Mouse (Mus musculus) embryonic facial prominence, embryonic 15.5 days (tissue): ENCODE results near the gene 1700007K13Rik. TPM values are rescaled to one million over a fixed set of nuclear protein-coding genes. Genes with fewer than 3 reads are reported as not detected.

Source experiments
- ATAC-seq: fragments of 200-750 bp; cut with Nextera tagmentation; 2 replicates; pipeline ENCODE4 v1.8.0; 2017; ENCODE audit warnings: low read depth, moderate TSS enrichment; ENCODE audit not compliant: insufficient number of reproducible peaks, low FRiP score, low TSS enrichment
- H3K27ac ChIP-seq: fragments of 300-500 bp; sonication (generic); replicated peaks from 2 replicates; pipeline ENCODE4 v1.5.1; 2015; ENCODE audit warnings: mild to moderate bottlenecking, inconsistent platforms
- H3K27me3 ChIP-seq: fragments of 300-500 bp; sonication (generic); 2 replicates; pipeline ENCODE4 v1.6.1; 2015; ENCODE audit warnings: inconsistent platforms
- H3K36me3 ChIP-seq: fragments of 300-500 bp; sonication (generic); 2 replicates; pipeline ENCODE4 v1.6.1; 2015; ENCODE audit warnings: mild to moderate bottlenecking, inconsistent platforms
- H3K4me1 ChIP-seq: fragments of 300-500 bp; sonication (generic); 2 replicates; pipeline ENCODE4 v1.6.1; 2015; ENCODE audit warnings: inconsistent platforms
- H3K4me2 ChIP-seq: fragments of 300-500 bp; sonication (generic); replicated peaks from 2 replicates; pipeline ENCODE4 v1.6.1; 2015; ENCODE audit warnings: mild to moderate bottlenecking, inconsistent platforms
- H3K4me3 ChIP-seq: fragments of 300-500 bp; sonication (generic); replicated peaks from 2 replicates; pipeline ENCODE4 v1.5.1; 2015; ENCODE audit warnings: mild to moderate bottlenecking, inconsistent platforms
- H3K9ac ChIP-seq: fragments of 300-500 bp; sonication (generic); 2 replicates; pipeline ENCODE4 v1.6.1; 2015; ENCODE audit warnings: inconsistent platforms
- H3K9me3 ChIP-seq: fragments of 300-500 bp; sonication (generic); replicated peaks from 2 replicates; pipeline ENCODE4 v1.6.1; 2016; ENCODE audit warnings: inconsistent platforms
- WGBS: fragments of 180-500 bp; shearing (Covaris S2); methylation state at CpG from one replicate; pipeline ENCODE4 v1.1.7; 2015; 5-methylcytosine and 5-hydroxymethylcytosine counted together
- polyA plus RNA-seq: library from polyadenylated mRNA; unstranded; fragments of >200 nt; fragmentation: Nextera tagmentation; extraction: Ambion mirVana; gene quantifications from 2 replicates; pipeline ENCODE4 v1.2.1, GENCODE M21; 2015

Gene 1700007K13Rik
- polyA plus RNA-seq, 1 experiment from 2014 or later: 11.8 TPM

DNA sequence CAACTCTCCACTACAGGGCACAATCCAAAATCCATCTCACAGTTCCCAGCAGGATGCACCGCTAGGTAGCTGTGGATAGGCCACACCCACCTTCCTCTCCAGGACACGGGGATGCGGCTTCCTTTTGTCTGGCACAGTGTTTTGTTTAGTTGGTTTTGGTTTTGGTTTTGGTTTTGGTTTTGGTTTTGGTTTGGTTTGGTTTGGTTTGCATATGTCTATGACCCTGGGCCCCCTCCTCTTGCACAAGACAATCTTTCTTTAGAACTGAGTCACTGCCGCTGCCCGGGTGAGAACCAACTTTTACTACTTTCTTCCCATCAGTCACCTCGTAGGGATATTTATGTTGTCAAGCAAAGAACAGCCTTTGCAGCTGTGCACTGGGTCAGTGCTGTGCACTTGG is 25.3 kb downstream of the 1700007K13Rik start:
- H3K36me3 ChIP-seq: no peaks in the 10 kb centered on the region
- no peak overlapping the region for H3K4me2 ChIP-seq
- ATAC-seq: no peak
- H3K9me3 ChIP-seq: no peaks in the 10 kb centered on the region
- H3K9ac ChIP-seq: no peak overlapping the region
- 75% methylated on average over 6 of the region's 6 CpGs for WGBS
- H3K27ac ChIP-seq: no peak overlapping the region
- no peaks in the 10 kb centered on the region for H3K27me3 ChIP-seq
- peaks cover 2% of the 10 kb centered on the region; the same call in 1 of the 2 replicates for H3K4me1 ChIP-seq
- H3K4me3 ChIP-seq: no peak overlapping the region

DNA sequence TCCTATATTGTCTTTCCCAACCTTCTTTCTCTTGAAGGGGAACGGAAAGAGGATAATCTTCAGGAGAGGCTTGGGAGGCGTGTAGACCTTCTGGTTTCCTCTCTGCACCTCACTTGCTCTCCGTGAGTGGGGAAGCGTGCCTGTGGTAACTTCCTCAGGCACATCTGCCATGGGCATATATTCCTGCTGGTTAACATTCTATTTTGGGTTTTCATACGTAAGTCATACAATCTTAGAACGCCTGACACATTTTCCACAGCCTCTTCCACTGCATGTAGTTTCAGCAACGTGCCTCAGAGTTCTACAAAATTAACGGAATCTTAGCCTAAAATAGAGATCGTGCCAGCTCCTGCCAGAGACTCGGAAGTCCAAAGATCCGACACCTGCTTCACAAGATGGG is 30.7 kb downstream of the 1700007K13Rik start:
- 83% methylated on average over 11 of the region's 11 CpGs for WGBS

DNA sequence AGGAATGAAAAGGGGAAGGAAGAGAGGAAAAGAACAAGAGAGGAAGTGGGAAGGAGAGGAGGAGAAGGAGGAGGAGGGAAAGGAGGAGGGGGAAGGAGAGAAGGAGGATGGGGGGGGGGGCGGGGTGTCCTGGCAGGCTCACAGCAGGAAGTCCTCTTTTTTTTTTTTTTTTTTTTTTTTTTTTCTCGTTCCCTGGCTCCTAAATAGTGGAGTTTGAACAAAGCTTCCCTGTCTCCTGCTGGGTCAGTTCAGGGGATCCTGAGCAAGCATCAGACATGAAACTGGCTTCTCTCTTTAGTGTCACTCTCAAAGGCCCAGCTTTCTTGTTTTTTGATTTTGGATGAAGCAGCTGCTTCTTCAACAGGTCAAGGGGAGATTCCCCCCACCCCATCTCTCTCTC is 32.6 kb downstream of the 1700007K13Rik start:
- no peak overlapping the region for H3K27ac ChIP-seq
- H3K9ac ChIP-seq: no peak overlapping the region
- no peak overlapping the region for H3K4me3 ChIP-seq
- no peaks in the 10 kb centered on the region for H3K9me3 ChIP-seq
- 27% methylated on average over 2 of the region's 2 CpGs for WGBS
- no peaks in the 10 kb centered on the region for H3K36me3 ChIP-seq
- H3K4me1 ChIP-seq: 0 out of 2 replicates have a peak, but pooled peaks cover 6% of the 10 kb centered on the region
- no peak overlapping the region for H3K4me2 ChIP-seq
- ATAC-seq: no peak
- no peaks in the 10 kb centered on the region for H3K27me3 ChIP-seq

More for the DNA sequence above, 30.7 kb downstream of the 1700007K13Rik start:
- Histone ChIP-seq H3K4me1 (0 out of 2 replicates have a peak, but pooled peaks cover 6% of the 10 kb centered on the region), H3K9me3 (no peaks in the 10 kb centered on the region), H3K4me3 (no peak overlapping the region), H3K27ac (no peak overlapping the region), H3K9ac (no peak overlapping the region), H3K4me2 (no peak overlapping the region), H3K27me3 (no peaks in the 10 kb centered on the region), H3K36me3 (no peaks in the 10 kb centered on the region)
- ATAC-seq: no peak

DNA sequence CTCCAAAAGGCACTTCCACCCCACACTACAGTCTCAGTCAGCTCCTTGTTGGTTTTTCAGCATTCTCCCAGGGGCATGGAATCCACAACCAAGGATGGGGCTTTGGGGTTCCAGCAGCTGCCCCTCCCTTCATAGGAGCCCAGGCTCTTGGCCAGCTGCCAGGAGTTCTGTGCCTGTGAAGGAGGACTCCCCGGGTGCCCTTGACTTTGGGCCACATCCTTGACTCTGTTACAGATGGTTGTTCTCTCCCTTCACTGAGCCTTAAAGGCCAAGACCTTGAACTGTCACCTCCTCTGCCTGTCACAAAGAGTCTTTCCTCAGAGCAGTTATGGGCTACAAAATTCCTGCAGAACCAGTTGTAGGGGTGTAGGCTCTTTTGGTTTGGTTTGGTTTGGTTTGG is 33.3 kb downstream of the 1700007K13Rik start:
- no peak overlapping the region for H3K27ac ChIP-seq

GRCm38 (mm10) chr2:28430846-28431245 is 35.3 kb downstream of the 1700007K13Rik start:
- no peak overlapping the region for H3K27ac ChIP-seq
- H3K36me3 ChIP-seq: no peaks in the 10 kb centered on the region
- H3K4me1 ChIP-seq: 0 out of 2 replicates have a peak, but pooled peaks cover 6% of the 10 kb centered on the region
- no peak overlapping the region for H3K4me3 ChIP-seq
- ATAC-seq: no peak
- H3K27me3 ChIP-seq: no peaks in the 10 kb centered on the region
- no peaks in the 10 kb centered on the region for H3K9me3 ChIP-seq
- no peak overlapping the region for H3K4me2 ChIP-seq
- WGBS: 50% methylated on average over 6 of the region's 6 CpGs
- H3K9ac ChIP-seq: no peak overlapping the region

More for the DNA sequence above, 33.3 kb downstream of the 1700007K13Rik start:
- no peaks in the 10 kb centered on the region for H3K27me3 ChIP-seq
- 0 out of 2 replicates have a peak, but pooled peaks cover 6% of the 10 kb centered on the region for H3K4me1 ChIP-seq
- no peak overlapping the region for H3K9ac ChIP-seq
- no peak for ATAC-seq
- no peak overlapping the region for H3K4me2 ChIP-seq
- H3K9me3 ChIP-seq: no peaks in the 10 kb centered on the region
- no peak overlapping the region for H3K4me3 ChIP-seq
- H3K36me3 ChIP-seq: no peaks in the 10 kb centered on the region
- WGBS: 4% methylated on average over 1 of the region's 1 CpGs

- no peak overlapping the region for H3K27ac ChIP-seq
- H3K9ac ChIP-seq: no peak overlapping the region
- no peak for ATAC-seq
- H3K9me3 ChIP-seq: no peaks in the 10 kb centered on the region
- no peaks in the 10 kb centered on the region for H3K27me3 ChIP-seq
- H3K4me3 ChIP-seq: no peak overlapping the region
- H3K4me1 ChIP-seq: no peaks in the 10 kb centered on the region
- no peak overlapping the region for H3K4me2 ChIP-seq
- no peaks in the 10 kb centered on the region for H3K36me3 ChIP-seq
- WGBS: 70% methylated on average over 6 of the region's 6 CpGs
Measured at GRCm38 (mm10) chr2:28427226-28427625, 38.9 kb downstream of the 1700007K13Rik start.

DNA sequence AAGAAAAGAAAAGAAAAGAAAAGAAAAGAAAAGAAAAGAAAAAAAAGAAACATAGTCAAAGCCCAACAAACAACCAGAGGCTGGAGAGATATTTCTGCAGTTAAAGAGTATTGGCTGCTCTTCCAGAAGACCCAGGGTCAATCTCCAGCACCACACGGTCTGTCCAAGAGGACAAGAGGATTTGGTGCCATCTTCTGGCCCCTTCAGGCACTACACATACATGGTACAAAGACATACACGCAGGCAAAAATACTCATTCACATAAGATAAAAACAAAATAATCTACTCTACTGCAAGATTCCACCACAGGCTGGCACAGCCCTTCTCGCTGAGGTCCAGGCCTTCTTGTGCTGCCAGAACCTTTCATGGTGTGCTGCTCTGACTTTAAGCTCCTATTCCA is 43.0 kb downstream of the 1700007K13Rik start:
- ATAC-seq: no peak
- Histone ChIP-seq H3K4me2 (no peak overlapping the region), H3K4me3 (no peak overlapping the region), H3K27ac (no peak overlapping the region), H3K4me1 (0 out of 2 replicates have a peak, but pooled peaks cover 4% of the 10 kb centered on the region), H3K9ac (no peak overlapping the region), H3K36me3 (no peaks in the 10 kb centered on the region), H3K27me3 (no peaks in the 10 kb centered on the region), H3K9me3 (no peaks in the 10 kb centered on the region)
- 34% methylated on average over 3 of the region's 3 CpGs for WGBS

GRCm38 (mm10) chr2:28419898-28420297 is 46.2 kb downstream of the 1700007K13Rik start:
- peak; percentile 11; the same call in 1 of the 2 replicates for ATAC-seq

DNA sequence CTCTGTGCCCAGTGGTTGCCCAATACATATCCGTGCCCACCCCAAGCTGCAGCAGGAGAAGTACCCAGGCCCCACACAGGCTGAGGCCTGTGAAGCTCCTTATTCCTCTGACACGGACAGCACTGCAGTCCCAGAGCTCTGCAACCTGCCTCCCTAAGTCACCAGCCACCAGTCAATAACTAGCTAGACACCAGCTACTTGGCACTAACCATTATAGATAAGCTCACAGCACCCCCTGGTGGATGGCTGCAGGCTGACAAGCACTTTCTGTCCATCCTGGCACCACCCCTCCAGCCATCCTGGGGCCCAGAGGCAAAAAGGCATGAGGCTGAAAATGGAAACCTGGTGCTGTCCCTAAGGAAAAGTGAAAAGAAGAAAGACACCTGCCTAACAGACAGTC is 48.1 kb downstream of the 1700007K13Rik start:
- no peak overlapping the region for H3K4me2 ChIP-seq
- H3K9me3 ChIP-seq: no peaks in the 10 kb centered on the region
- ATAC-seq: no peak
- WGBS: 42% methylated on average over 2 of the region's 2 CpGs
- peaks cover 38% of the 10 kb centered on the region for H3K4me1 ChIP-seq
- H3K27ac ChIP-seq: no peak overlapping the region
- H3K36me3 ChIP-seq: no peaks in the 10 kb centered on the region
- no peak overlapping the region for H3K9ac ChIP-seq
- H3K4me3 ChIP-seq: no peak overlapping the region
- no peaks in the 10 kb centered on the region for H3K27me3 ChIP-seq

More at GRCm38 (mm10) chr2:28419898-28420297, 46.2 kb downstream of the 1700007K13Rik start:
- no peak overlapping the region for H3K4me2 ChIP-seq
- no peaks in the 10 kb centered on the region for H3K36me3 ChIP-seq
- no peak overlapping the region for H3K27ac ChIP-seq
- no peaks in the 10 kb centered on the region for H3K27me3 ChIP-seq
- H3K9ac ChIP-seq: no peak overlapping the region
- H3K4me1 ChIP-seq: peaks cover 28% of the 10 kb centered on the region
- no peaks in the 10 kb centered on the region for H3K9me3 ChIP-seq
- no peak overlapping the region for H3K4me3 ChIP-seq
- WGBS: 20% methylated on average over 4 of the region's 4 CpGs

- no peak overlapping the region for H3K4me2 ChIP-seq
- no peak overlapping the region for H3K9ac ChIP-seq
- H3K36me3 ChIP-seq: no peaks in the 10 kb centered on the region
- no peak for ATAC-seq
- peaks cover 44% of the 10 kb centered on the region for H3K4me1 ChIP-seq
- WGBS: 96% methylated on average over 1 of the region's 1 CpGs
- H3K9me3 ChIP-seq: no peaks in the 10 kb centered on the region
- no peak overlapping the region for H3K4me3 ChIP-seq
- H3K27ac ChIP-seq: no peak overlapping the region
- H3K27me3 ChIP-seq: no peaks in the 10 kb centered on the region
Measured at GRCm38 (mm10) chr2:28416511-28416910, 49.6 kb downstream of the 1700007K13Rik start.

DNA sequence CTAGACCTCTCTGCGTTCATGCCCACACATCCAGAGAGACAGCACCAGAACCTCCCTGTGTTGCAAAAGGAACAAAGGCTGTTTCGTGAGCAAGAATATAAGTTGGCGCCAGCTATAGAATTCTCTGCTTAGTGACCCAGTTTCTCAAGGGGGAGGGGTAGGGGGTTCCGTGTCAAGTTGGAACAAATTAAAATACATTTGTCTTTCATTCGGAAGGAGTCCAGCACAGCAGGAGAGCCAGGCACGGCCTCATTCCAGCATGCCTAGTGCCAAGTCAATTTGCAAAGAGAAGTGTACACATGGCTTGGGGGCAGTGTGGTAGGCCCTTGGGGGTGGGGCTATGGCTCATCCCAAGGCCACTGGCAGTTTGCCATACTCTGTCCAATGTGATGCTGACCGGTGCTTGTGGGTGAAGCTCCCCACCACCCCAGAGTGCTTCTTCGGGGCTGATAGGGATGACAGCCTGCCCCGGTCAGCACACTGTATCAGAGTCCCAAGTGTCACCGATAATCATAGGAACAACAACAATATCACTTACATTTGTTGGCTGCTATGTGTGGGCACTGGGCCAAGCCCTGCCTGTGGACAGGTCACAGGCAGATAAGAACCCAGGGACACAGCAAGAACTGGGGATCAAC is 50.6 kb downstream of the 1700007K13Rik start:
- H3K9me3 ChIP-seq: no peaks in the 10 kb centered on the region
- H3K27ac ChIP-seq: peak overlapping the region; percentile 84
- no peaks in the 10 kb centered on the region for H3K27me3 ChIP-seq
- H3K4me1 ChIP-seq: peaks cover 44% of the 10 kb centered on the region
- no peak overlapping the region for H3K4me3 ChIP-seq
- peak; percentile 53 for ATAC-seq
- no peaks in the 10 kb centered on the region for H3K36me3 ChIP-seq
- H3K4me2 ChIP-seq: 0 out of 2 replicates have a peak overlapping the region, but pooled peaks have one; percentile 8
- WGBS: 34% methylated on average over 10 of the region's 10 CpGs
- H3K9ac ChIP-seq: no peak overlapping the region

DNA sequence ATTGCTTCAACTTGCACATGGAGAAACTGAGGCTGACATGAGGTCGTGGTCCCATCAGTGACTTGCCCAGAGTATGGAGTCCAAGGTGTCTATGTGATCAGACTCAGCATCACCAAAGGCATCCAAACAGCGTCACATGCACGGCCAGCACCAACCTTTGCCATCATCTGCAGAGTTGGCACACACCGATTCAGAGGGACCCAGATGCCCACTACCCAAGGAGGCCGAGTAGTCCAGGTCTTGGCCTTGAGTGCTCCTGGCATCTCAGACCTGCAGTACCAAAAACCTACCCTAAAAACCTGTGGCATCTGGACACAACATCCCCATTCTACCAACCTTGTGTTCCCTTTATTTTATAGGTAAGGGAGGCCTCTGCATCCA is 51.4 kb downstream of the 1700007K13Rik start:
- no peaks in the 10 kb centered on the region for H3K36me3 ChIP-seq
- ATAC-seq: no peak
- 91% methylated on average over 5 of the region's 5 CpGs for WGBS
- no peak overlapping the region for H3K4me3 ChIP-seq
- no peak overlapping the region for H3K9ac ChIP-seq
- no peaks in the 10 kb centered on the region for H3K27me3 ChIP-seq
- peak overlapping the region; percentile 84 for H3K27ac ChIP-seq
- H3K4me2 ChIP-seq: no peak overlapping the region
- no peaks in the 10 kb centered on the region for H3K9me3 ChIP-seq
- peaks cover 44% of the 10 kb centered on the region for H3K4me1 ChIP-seq
